Mouse (Mus musculus) stomach, embryonic 15.5 days (tissue): ENCODE measurements around the gene Ankrd34c. TPM values are rescaled to one million over a fixed set of nuclear protein-coding genes. Genes with fewer than 3 reads are reported as not detected.
A peak's percentile ranks its signal among the peaks of the same experiment; 100 is the strongest.

Experiments used
- ATAC-seq: fragments of 200-750 bp; cut with Nextera tagmentation; 2 replicates; pipeline ENCODE4 v1.8.0; 2017; ENCODE audit warnings: low read depth, moderate number of reproducible peaks, moderate TSS enrichment; ENCODE audit not compliant: insufficient read depth, low FRiP score
- H3K27ac ChIP-seq: fragments of 300-500 bp; sonication (generic); 2 replicates; pipeline ENCODE4 v1.5.1; 2015; ENCODE audit warnings: mild to moderate bottlenecking, inconsistent platforms
- H3K27me3 ChIP-seq: fragments of 300-500 bp; sonication (generic); replicated peaks from 2 replicates; pipeline ENCODE4 v1.6.1; 2015; ENCODE audit warnings: inconsistent platforms
- H3K36me3 ChIP-seq: fragments of 300-500 bp; sonication (generic); 2 replicates; pipeline ENCODE4 v1.6.1; 2015; ENCODE audit warnings: inconsistent platforms
- H3K4me1 ChIP-seq: fragments of 300-500 bp; sonication (generic); 2 replicates; pipeline ENCODE4 v1.6.1; 2015; ENCODE audit warnings: inconsistent platforms
- H3K4me2 ChIP-seq: fragments of 300-500 bp; sonication (generic); 2 replicates; pipeline ENCODE4 v1.6.1; 2015; ENCODE audit warnings: mild to moderate bottlenecking, inconsistent platforms
- H3K4me3 ChIP-seq: fragments of 300-500 bp; sonication (generic); replicated peaks from 2 replicates; pipeline ENCODE4 v1.5.1; 2015; ENCODE audit warnings: inconsistent platforms
- H3K9ac ChIP-seq: fragments of 300-500 bp; sonication (generic); 2 replicates; pipeline ENCODE4 v1.6.1; 2015; ENCODE audit warnings: inconsistent platforms
- H3K9me3 ChIP-seq: fragments of 300-500 bp; sonication (generic); 2 replicates; pipeline ENCODE4 v1.6.1; 2016; ENCODE audit warnings: inconsistent platforms
- WGBS: fragments of 180-500 bp; shearing (Covaris S2); methylation state at CpG from one replicate; pipeline ENCODE4 v1.1.7; 2015; 5-methylcytosine and 5-hydroxymethylcytosine counted together
- polyA plus RNA-seq: library from polyadenylated mRNA; unstranded; fragments of >200 nt; fragmentation: Nextera tagmentation; extraction: Ambion mirVana; gene quantifications from 2 replicates; pipeline ENCODE4 v1.2.1, GENCODE M21; 2015

Gene Ankrd34c
- polyA plus RNA-seq, 1 experiment from 2014 or later: not detected

DNA sequence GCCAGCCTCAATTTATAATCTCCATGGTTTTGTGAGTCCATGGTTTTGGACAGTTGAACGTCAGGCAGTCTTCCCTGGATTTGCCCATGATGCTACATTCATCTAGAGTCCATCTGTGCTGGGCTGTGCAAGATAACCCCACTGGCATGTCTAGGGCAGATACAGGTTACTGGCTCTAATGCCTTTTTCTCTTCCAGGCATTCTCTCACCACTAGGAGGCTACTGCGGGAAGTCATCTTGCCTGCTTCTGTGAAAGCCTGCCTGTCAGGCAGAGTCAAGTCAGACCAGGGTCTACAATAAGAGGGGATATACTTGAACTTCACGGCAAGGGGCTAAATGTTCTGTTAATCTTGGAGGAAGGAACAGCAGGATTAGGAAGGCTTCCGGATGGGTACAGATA, 31.4 kb downstream of the Ankrd34c start:
- H3K4me1 ChIP-seq: no peaks in the 10 kb centered on the region; the same call in none of the 2 replicates
- H3K36me3 ChIP-seq: peaks cover 4% of the 10 kb centered on the region; the same call in 1 of the 2 replicates
- no peak for ATAC-seq
- H3K4me2 ChIP-seq: no peak overlapping the region
- no peaks in the 10 kb centered on the region for H3K9me3 ChIP-seq
- H3K27ac ChIP-seq: no peak overlapping the region
- WGBS: 26% methylated on average over 4 of the region's 4 CpGs
- H3K4me3 ChIP-seq: no peak overlapping the region
- H3K27me3 ChIP-seq: no peaks in the 10 kb centered on the region
- H3K9ac ChIP-seq: no peak overlapping the region

DNA sequence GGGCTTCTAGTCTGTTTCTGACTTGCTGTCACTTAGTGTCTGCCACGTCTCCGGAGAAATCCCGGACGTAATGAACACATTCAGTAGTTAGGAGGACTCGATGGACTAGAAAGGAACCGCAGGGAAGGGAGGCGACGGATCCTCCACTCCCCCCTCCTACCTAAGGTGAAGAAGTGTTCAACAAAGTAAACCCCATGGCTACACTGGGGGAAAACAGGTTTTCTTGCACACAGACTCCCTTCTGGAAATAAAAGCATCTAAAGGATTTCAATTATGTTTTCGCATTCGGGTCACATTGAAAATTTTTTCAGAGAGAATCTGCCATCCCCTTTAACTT, 33.1 kb downstream of the Ankrd34c start:
- H3K36me3 ChIP-seq: peaks cover 4% of the 10 kb centered on the region; the same call in 1 of the 2 replicates
- H3K9ac ChIP-seq: peak overlapping the region; percentile 19; the same call in 1 of the 2 replicates
- peak overlapping the region; percentile 77 for H3K4me3 ChIP-seq
- peak overlapping the region; percentile 79 for H3K27ac ChIP-seq
- peak overlapping the region; percentile 94 for H3K4me2 ChIP-seq
- ATAC-seq: peak; percentile 16; the same call in 1 of the 2 replicates
- no peaks in the 10 kb centered on the region for H3K9me3 ChIP-seq
- 10% methylated on average over 10 of the region's 10 CpGs for WGBS
- H3K27me3 ChIP-seq: no peaks in the 10 kb centered on the region
- H3K4me1 ChIP-seq: no peaks in the 10 kb centered on the region; the same call in none of the 2 replicates

DNA sequence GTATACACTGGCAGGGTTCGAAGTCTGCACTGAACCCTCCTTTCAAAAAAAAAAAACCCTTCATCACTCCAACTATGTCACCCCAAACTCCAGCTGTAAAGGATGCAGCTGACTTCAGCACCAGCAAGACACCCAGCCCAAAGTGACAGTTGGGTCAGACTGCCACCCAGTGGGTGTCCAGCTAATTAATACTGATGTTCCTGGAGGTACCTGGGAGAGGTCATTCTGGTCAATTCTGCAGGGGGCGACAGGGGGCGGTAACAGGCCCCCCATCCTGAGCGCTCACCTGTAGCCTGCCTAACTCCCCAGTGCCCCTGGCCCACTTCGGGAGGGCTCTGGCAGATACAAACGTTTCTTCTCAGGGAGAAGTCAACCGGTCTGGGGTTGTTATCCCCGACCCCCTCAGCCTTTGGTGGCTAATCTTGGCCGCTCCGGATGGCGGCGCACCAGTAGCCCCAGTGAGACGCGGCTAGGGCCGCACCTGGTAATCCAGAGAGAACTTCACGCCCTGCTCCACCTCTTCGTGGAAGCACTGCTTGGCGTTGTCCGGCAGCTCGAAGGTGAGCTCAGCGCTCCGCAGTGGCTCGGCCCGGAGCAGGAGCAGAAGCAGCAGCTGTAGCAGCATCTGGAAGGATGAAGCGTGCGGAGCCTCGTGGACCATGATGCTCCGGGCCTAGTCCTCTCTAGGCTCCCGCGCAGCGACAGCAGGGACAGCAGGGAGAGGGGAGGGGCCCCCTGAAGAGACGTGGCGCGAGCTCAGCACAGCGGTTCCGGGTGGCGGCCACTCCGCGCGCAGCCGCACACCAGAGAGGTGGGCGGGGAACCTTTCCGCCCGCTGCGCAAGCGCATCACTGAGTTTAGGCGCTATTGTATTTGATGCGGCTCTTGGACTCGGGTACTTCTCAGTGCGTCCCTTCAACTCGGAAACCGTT, 33.7 kb downstream of the Ankrd34c start, which contains the start of gene Tmed3:
Tmed3 (minus strand) TSS at position 804 of the 932 bp plus-strand sequence.
- Histone ChIP-seq H3K27ac (peak within 1 kb of the TSS; percentile 85), H3K9ac (peak within 1 kb of the TSS; percentile 80), H3K4me2 (peak within 1 kb of the TSS; percentile 94), H3K4me3 (peak within 1 kb of the TSS; percentile 77), H3K27me3 (no peaks in the 10 kb centered on the region), H3K36me3 (peaks cover 4% of the 10 kb centered on the region; the same call in 1 of the 2 replicates), H3K9me3 (no peaks in the 10 kb centered on the region), H3K4me1 (no peaks in the 10 kb centered on the region; the same call in none of the 2 replicates)
- WGBS: 1% methylated on average over 52 of the region's 52 CpGs
- ATAC-seq: peak; percentile 99

DNA sequence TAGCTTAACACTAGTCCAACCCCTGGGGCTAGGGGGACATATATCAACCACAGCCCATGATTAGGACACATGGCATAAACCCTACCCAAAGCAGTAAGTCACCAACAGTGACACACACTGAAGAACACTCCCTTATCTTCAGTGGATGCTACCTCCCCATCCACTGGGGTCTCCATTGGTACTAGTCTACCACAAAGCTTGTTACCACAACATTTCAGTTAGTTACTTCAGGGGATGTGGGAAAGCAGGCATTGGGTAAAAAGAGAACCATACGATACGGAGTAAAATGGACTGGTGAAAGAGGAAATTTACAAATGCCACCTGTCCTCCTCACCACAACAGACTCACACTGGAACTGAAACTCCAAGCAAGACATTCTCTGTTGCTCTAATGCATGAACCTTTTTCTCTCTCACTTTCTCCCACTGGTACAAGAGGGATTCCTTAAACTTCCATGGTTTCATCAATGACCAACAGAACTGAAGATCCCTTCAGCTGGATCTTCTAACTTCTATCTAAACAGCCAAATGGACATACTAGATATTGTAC, 37.3 kb downstream of the Ankrd34c start:
- H3K9ac ChIP-seq: no peak overlapping the region
- WGBS: 89% methylated on average over 2 of the region's 2 CpGs
- H3K27ac ChIP-seq: no peak overlapping the region
- H3K27me3 ChIP-seq: no peaks in the 10 kb centered on the region
- H3K4me3 ChIP-seq: no peak overlapping the region
- H3K9me3 ChIP-seq: no peaks in the 10 kb centered on the region
- peaks cover 8% of the 10 kb centered on the region; the same call in 1 of the 2 replicates for H3K36me3 ChIP-seq
- H3K4me2 ChIP-seq: no peak overlapping the region
- ATAC-seq: no peak
- no peaks in the 10 kb centered on the region; the same call in none of the 2 replicates for H3K4me1 ChIP-seq

DNA sequence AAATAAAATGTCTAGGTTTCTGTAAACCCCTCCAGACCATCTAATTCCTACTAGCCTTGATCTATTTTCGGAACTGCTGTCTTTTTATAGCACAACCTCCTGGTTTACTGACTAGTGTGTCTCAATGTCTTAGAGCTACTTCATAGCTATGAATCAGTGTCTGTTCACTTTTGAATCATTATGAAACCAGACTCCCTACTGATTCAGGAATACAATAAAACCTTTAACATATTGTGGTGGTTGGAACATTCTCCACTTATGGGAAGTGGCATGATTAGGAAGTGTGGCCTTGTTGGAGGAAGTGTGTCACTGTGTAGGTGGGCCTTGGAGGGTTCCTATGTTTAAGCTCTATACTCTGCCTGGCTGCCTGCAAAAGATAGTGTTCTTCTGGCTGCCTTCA, 43.1 kb downstream of the Ankrd34c start:
- H3K4me3 ChIP-seq: no peak overlapping the region
- no peaks in the 10 kb centered on the region for H3K4me1 ChIP-seq
- no peaks in the 10 kb centered on the region for H3K9me3 ChIP-seq
- H3K9ac ChIP-seq: no peak overlapping the region
- ATAC-seq: no peak
- WGBS: 88% methylated on average over 1 of the region's 1 CpGs
- H3K36me3 ChIP-seq: peaks cover 4% of the 10 kb centered on the region; the same call in 1 of the 2 replicates
- no peak overlapping the region for H3K4me2 ChIP-seq
- no peaks in the 10 kb centered on the region for H3K27me3 ChIP-seq
- H3K27ac ChIP-seq: no peak overlapping the region

DNA sequence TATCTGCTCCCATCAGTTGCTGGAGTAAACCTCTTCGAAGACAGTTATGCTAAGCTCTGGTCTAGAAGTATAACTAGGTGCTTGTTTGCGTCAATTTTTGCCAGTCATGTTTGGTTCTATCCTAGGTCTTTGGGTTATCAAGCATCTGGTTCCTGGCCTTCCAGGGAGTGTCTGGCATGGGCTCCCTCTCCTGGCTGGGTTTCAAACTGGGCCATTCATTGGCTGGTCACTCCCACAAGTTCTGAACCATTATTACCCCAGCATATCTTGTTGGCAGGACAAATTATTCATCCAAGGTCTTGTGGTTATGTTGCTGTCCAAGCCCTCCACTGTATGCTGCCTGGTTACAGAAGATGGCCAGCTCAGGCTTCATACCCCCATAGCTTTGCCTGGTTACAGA, 44.6 kb downstream of the Ankrd34c start:
- no peak overlapping the region for H3K9ac ChIP-seq
- peaks cover 2% of the 10 kb centered on the region; the same call in 1 of the 2 replicates for H3K36me3 ChIP-seq
- H3K9me3 ChIP-seq: no peaks in the 10 kb centered on the region
- no peak for ATAC-seq
- H3K4me1 ChIP-seq: no peaks in the 10 kb centered on the region
- H3K4me2 ChIP-seq: no peak overlapping the region
- WGBS: 87% methylated on average over 2 of the region's 2 CpGs
- H3K27ac ChIP-seq: no peak overlapping the region
- no peak overlapping the region for H3K4me3 ChIP-seq
- no peaks in the 10 kb centered on the region for H3K27me3 ChIP-seq

DNA sequence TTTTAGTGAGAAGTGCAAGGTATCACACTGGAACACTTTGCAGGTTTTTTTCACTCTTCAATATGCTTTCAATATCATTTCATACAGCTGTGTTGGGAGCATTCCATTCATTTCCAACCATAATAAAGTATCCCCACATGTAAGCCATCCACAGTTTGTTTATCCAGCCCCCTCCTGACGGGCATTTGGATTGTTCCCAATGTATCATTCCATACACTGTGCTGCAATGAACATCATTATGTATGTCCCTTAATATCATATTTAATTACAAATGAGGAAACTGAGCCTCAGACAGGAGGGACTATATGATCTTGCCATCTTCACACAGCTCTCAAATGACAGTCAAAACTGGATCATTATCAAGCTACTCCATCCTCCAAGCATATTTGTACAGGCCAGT, 49.1 kb downstream of the Ankrd34c start:
- Histone ChIP-seq H3K36me3 (no peaks in the 10 kb centered on the region), H3K27me3 (no peaks in the 10 kb centered on the region), H3K4me3 (no peak overlapping the region), H3K27ac (no peak overlapping the region), H3K4me1 (no peaks in the 10 kb centered on the region), H3K4me2 (no peak overlapping the region), H3K9me3 (no peaks in the 10 kb centered on the region), H3K9ac (no peak overlapping the region)
- ATAC-seq: no peak
- 45% methylated on average over 1 of the region's 1 CpGs for WGBS

DNA sequence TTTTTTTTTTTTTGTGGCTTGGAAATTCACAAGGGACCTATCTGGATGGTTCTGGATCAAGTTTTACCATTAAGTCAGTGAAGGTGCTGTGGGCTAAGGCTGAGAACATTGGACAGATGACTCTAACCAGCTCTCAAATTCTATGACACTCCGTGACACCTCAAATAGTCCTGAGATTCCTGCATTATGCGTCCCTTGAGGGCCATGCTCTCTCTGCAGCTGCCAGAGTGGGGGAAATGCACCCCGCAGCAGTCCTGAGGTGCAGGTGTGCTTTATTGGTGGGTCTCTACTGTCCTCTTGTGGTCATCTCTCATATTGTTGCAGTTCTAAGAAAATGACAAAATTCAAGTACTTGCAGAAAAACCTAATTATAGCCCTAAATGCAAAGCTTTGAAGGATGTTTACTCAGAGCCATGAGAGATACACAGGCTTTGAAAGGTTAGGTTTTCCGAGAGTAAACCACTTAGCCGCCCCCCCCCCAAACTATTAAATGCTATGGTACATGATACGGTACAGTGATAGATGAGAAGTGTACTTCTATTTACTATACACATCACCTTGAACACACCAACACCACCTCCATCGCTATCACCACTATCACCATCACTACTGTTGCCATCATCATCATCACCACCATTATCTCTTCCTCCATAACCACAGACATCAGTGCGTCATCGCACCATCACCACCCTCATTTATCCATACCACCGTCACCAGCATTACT, 50.6 kb downstream of the Ankrd34c start:
- no peak overlapping the region for H3K9ac ChIP-seq
- no peak overlapping the region for H3K4me2 ChIP-seq
- no peaks in the 10 kb centered on the region for H3K27me3 ChIP-seq
- H3K4me1 ChIP-seq: no peaks in the 10 kb centered on the region
- 52% methylated on average over 10 of the region's 10 CpGs for WGBS
- no peaks in the 10 kb centered on the region for H3K36me3 ChIP-seq
- H3K4me3 ChIP-seq: no peak overlapping the region
- no peaks in the 10 kb centered on the region for H3K9me3 ChIP-seq
- ATAC-seq: no peak
- H3K27ac ChIP-seq: no peak overlapping the region

- ATAC-seq: no peak
- no peaks in the 10 kb centered on the region for H3K27me3 ChIP-seq
- no peaks in the 10 kb centered on the region for H3K9me3 ChIP-seq
- no peaks in the 10 kb centered on the region for H3K4me1 ChIP-seq
- no peaks in the 10 kb centered on the region for H3K36me3 ChIP-seq
- H3K9ac ChIP-seq: no peak overlapping the region
- H3K4me3 ChIP-seq: no peak overlapping the region
- H3K4me2 ChIP-seq: no peak overlapping the region
- WGBS: 71% methylated on average over 2 of the region's 2 CpGs
- no peak overlapping the region for H3K27ac ChIP-seq
Measured at GRCm38 (mm10) chr9:89686262-89686661, 52.0 kb downstream of the Ankrd34c start.

- no peak for ATAC-seq
Measured at GRCm38 (mm10) chr9:89678974-89679373, 59.3 kb downstream of the Ankrd34c start.

More at GRCm38 (mm10) chr9:89678974-89679373, 59.3 kb downstream of the Ankrd34c start:
- H3K9ac ChIP-seq: no peak overlapping the region
- H3K27ac ChIP-seq: no peak overlapping the region
- WGBS: 50% methylated on average over 1 of the region's 1 CpGs
- H3K4me3 ChIP-seq: no peak overlapping the region
- H3K9me3 ChIP-seq: no peaks in the 10 kb centered on the region
- no peaks in the 10 kb centered on the region for H3K27me3 ChIP-seq
- no peak overlapping the region for H3K4me2 ChIP-seq
- no peaks in the 10 kb centered on the region for H3K36me3 ChIP-seq
- no peaks in the 10 kb centered on the region for H3K4me1 ChIP-seq
